In genomic region chr17:27204075-27204909, GRCm38 (mm10) we compare ENCODE assay signal across 8 mouse cellular contexts. TPM values are rescaled to one million over a fixed set of nuclear protein-coding genes. Genes with fewer than 3 reads are reported as not detected.
DNase-seq lines count a peak whose midpoint lies in the region; ATAC-seq lines count a peak whose summit lies in the region.

Gene Lemd2, minus strand, starts transcription at chr17:27204469.

- H3K4me1 ChIP-seq in heart, embryonic 12.5 days (replicated peaks): peaks cover 22% of the 10 kb centered on the region
- peaks cover 50% of the 10 kb centered on the region for H3K4me1 ChIP-seq in liver, embryonic 12.5 days
- peaks cover 10% of the 10 kb centered on the region; the same call in 1 of the 2 replicates for H3K4me1 ChIP-seq in stomach, embryonic 15.5 days

- peaks cover 33% of the 10 kb centered on the region for H3K36me3 ChIP-seq in heart, embryonic 12.5 days
- peaks cover 34% of the 10 kb centered on the region for H3K36me3 ChIP-seq in liver, embryonic 12.5 days
- peaks cover 25% of the 10 kb centered on the region for H3K36me3 ChIP-seq in stomach, embryonic 15.5 days

- peak within 1 kb of the TSS; percentile 98 for H3K9ac ChIP-seq in heart, embryonic 12.5 days
- H3K9ac ChIP-seq in liver, embryonic 12.5 days: peak within 1 kb of the TSS; percentile 99
- peak within 1 kb of the TSS; percentile 89 for H3K9ac ChIP-seq in stomach, embryonic 15.5 days

- peak within 1 kb of the TSS; percentile 92 for H3K27ac ChIP-seq in heart, embryonic 12.5 days (ENCODE audit: poor library complexity, severe bottlenecking)
- peak within 1 kb of the TSS; percentile 94 for H3K27ac ChIP-seq in liver, embryonic 12.5 days
- peak within 1 kb of the TSS; percentile 96 for H3K27ac ChIP-seq in stomach, embryonic 15.5 days

- no peaks in the 10 kb centered on the region; the same call in 1 of the 2 replicates for H3K9me3 ChIP-seq in heart, embryonic 12.5 days (replicated peaks)
- H3K9me3 ChIP-seq in liver, embryonic 12.5 days (replicated peaks): peaks cover 4% of the 10 kb centered on the region; the same call in 1 of the 2 replicates
- H3K9me3 ChIP-seq in stomach, embryonic 15.5 days: no peaks in the 10 kb centered on the region

- H3K4me2 ChIP-seq in heart, embryonic 12.5 days: peak within 1 kb of the TSS; percentile 97
- H3K4me2 ChIP-seq in liver, embryonic 12.5 days: peak within 1 kb of the TSS; percentile 98
- H3K4me2 ChIP-seq in stomach, embryonic 15.5 days: peak within 1 kb of the TSS; percentile 90

- H3K4me3 ChIP-seq in heart, embryonic 12.5 days: peak within 1 kb of the TSS; percentile 92
- H3K4me3 ChIP-seq in liver, embryonic 12.5 days: peak within 1 kb of the TSS; percentile 95
- peak within 1 kb of the TSS; percentile 95 for H3K4me3 ChIP-seq in stomach, embryonic 15.5 days (replicated peaks)

- DNase-seq in CD4-positive helper T cell, adult 2 months (ENCODE audit: low read depth, low spot score): peak; percentile 97
- DNase-seq in brain, embryonic 18.5 days (ENCODE audit: low read depth, low spot score): peak; percentile 86
- peak; percentile 98 for DNase-seq in kidney, postnatal 10 days
- DNase-seq in natural killer cell, adult 2 months (ENCODE audit: low spot score in 2 of 2): peak; percentile 91 to 94

- peaks cover 3% of the 10 kb centered on the region; the same call in 1 of the 2 replicates for H3K27me3 ChIP-seq in heart, embryonic 12.5 days (replicated peaks)
- H3K27me3 ChIP-seq in liver, embryonic 12.5 days (replicated peaks): peaks cover 8% of the 10 kb centered on the region; the same call in 1 of the 2 replicates
- no peaks in the 10 kb centered on the region for H3K27me3 ChIP-seq in stomach, embryonic 15.5 days (replicated peaks)

- ATAC-seq in erythroid progenitor cell, adult 5-6 weeks (replicated peaks; ENCODE audit: low FRiP score, poor library complexity, severe bottlenecking): peak; percentile 86
- ATAC-seq in heart, embryonic 12.5 days (ENCODE audit: insufficient number of reproducible peaks, low FRiP score): peak; percentile 96
- peak; percentile 91 for ATAC-seq in liver, embryonic 12.5 days
- ATAC-seq in stomach, embryonic 15.5 days (ENCODE audit: insufficient read depth, low FRiP score, low read depth): peak; percentile 95

- 4% methylated on average over 87 of the region's 97 CpGs for WGBS in heart, embryonic 12.5 days
- 3% methylated on average over 71 of the region's 97 CpGs for WGBS in liver, embryonic 12.5 days (ENCODE audit: insufficient replicate concordance)
- 3% methylated on average over 96 of the region's 97 CpGs for WGBS in stomach, embryonic 15.5 days

RNA-seq across cellular contexts. Expression of gene Lemd2, which starts in this region (rescaled TPM):
- 14.1 and 49.5 TPM in 2 replicates for total RNA-seq in erythroid progenitor cell, adult 5-6 weeks (2015; ENCODE audit: low replicate concordance)
- 17.6 and 31.8 TPM in 2 replicates for total RNA-seq in erythroid progenitor cell, adult 5-6 weeks (2017; ENCODE audit: low replicate concordance)
- 13.7 and 16.8 TPM in 2 replicates for polyA plus RNA-seq in heart, embryonic 12.5 days (2016; fragmentation: Nextera tagmentation; extraction: Ambion mirVana)
- polyA plus RNA-seq in liver, embryonic 12.5 days (2016; fragmentation: Nextera tagmentation; extraction: Ambion mirVana): 13.1 and 13.9 TPM in 2 replicates
- 12.7 and 14.7 TPM in 2 replicates for polyA plus RNA-seq in stomach, embryonic 15.5 days (2015; fragmentation: Nextera tagmentation; extraction: Ambion mirVana)

Comparison
In these comparisons a context has a peak if more than half of its experiments do, and no peak if none do; other contexts are left out.
1. Peak in every context shown above with its lines: DNase-seq, ATAC-seq, H3K4me3 ChIP-seq and H3K27ac ChIP-seq.